Mouse (Mus musculus): ENCODE measurements around the gene Gm9732. TPM values are rescaled to one million over a fixed set of nuclear protein-coding genes. Genes with fewer than 3 reads are reported as not detected.
"Not testable (repeated sequence)": the region's sequence is repeated elsewhere in the genome, so short reads cannot be mapped to it uniquely, and the experiment has no call there.

The Gm9732 gene
- not detected for total RNA-seq (2021)
- long read RNA-seq: 0 reads

GRCm38 (mm10) chr14:43274986-43275511 is at the start of gene Gm9732:
Gene Gm9732, plus strand, starts transcription at chr14:43275036.
- peak in 1 of 2 experiments; percentile 29 for DNase-seq (ENCODE audit: low spot score in 2 of 2)

- DNase-seq (ENCODE audit: low spot score in 2 of 2): not testable (repeated sequence)
Observed at GRCm38 (mm10) chr14:43235204-43235603, 39.6 kb upstream of the Gm9732 start, which contains the start of gene Gm8122. Gene Gm8122, minus strand, starts transcription at chr14:43235304.

- DNase-seq (ENCODE audit: low spot score in 2 of 2): not testable (repeated sequence)
Observed at GRCm38 (mm10) chr14:43237769-43238168, 37.1 kb upstream of the Gm9732 start.

GRCm38 (mm10) chr14:43249611-43250170 is 25.1 kb upstream of the Gm9732 start:
- not testable (repeated sequence) for DNase-seq (ENCODE audit: low spot score in 2 of 2)

GRCm38 (mm10) chr14:43250549-43251253 is 24.1 kb upstream of the Gm9732 start:
- DNase-seq (ENCODE audit: low spot score in 2 of 2): not testable (repeated sequence)

GRCm38 (mm10) chr14:43256511-43256910 is 18.3 kb upstream of the Gm9732 start:
- not testable (repeated sequence) for DNase-seq (ENCODE audit: low spot score in 2 of 2)

GRCm38 (mm10) chr14:43258349-43258748 is 16.5 kb upstream of the Gm9732 start, which contains the start of gene Gm8126:
Gene Gm8126, plus strand, starts transcription at chr14:43258649.
- DNase-seq (ENCODE audit: low spot score in 2 of 2): not testable (repeated sequence)

GRCm38 (mm10) chr14:43263421-43263820 is 11.4 kb upstream of the Gm9732 start:
- DNase-seq (ENCODE audit: low spot score in 2 of 2): not testable (repeated sequence)

- peak in 1 of 2 experiments; percentile 21 for DNase-seq (ENCODE audit: low spot score in 2 of 2)
Observed at GRCm38 (mm10) chr14:43268521-43269084, 6.2 kb upstream of the Gm9732 start.

GRCm38 (mm10) chr14:43269211-43269610 is 5.6 kb upstream of the Gm9732 start:
- DNase-seq (ENCODE audit: low spot score in 2 of 2): not testable (repeated sequence)

- peak in 1 of 2 experiments; percentile 11 for DNase-seq (ENCODE audit: low spot score in 2 of 2)
Observed at GRCm38 (mm10) chr14:43273161-43273560, 1.7 kb upstream of the Gm9732 start.

GRCm38 (mm10) chr14:43275752-43276151 is 916 bp downstream of the Gm9732 start:
- peak in 1 of 2 experiments; percentile 26 for DNase-seq (ENCODE audit: low spot score in 2 of 2)

GRCm38 (mm10) chr14:43277468-43277867 is 2.6 kb downstream of the Gm9732 start:
- peak in 1 of 2 experiments; percentile 26 for DNase-seq (ENCODE audit: low spot score in 2 of 2)

GRCm38 (mm10) chr14:43278146-43278545 is 3.3 kb downstream of the Gm9732 start:
- DNase-seq (ENCODE audit: low spot score in 2 of 2): peak in 1 of 2 experiments; percentile 14

GRCm38 (mm10) chr14:43278681-43279080 is 3.8 kb downstream of the Gm9732 start:
- DNase-seq (ENCODE audit: low spot score in 2 of 2): peak in 1 of 2 experiments; percentile 23

GRCm38 (mm10) chr14:43293503-43293902 is 18.7 kb downstream of the Gm9732 start, which contains the start of gene Gm8127:
Gene Gm8127, minus strand, starts transcription at chr14:43293832.
- DNase-seq (ENCODE audit: low spot score in 2 of 2): not testable (repeated sequence)

GRCm38 (mm10) chr14:43319516-43319915 is 44.7 kb downstream of the Gm9732 start:
- not testable (repeated sequence) for DNase-seq (ENCODE audit: low spot score in 2 of 2)

- DNase-seq (ENCODE audit: low spot score in 2 of 2): not testable (repeated sequence)
Observed at GRCm38 (mm10) chr14:43328603-43329002, 53.8 kb downstream of the Gm9732 start.

- DNase-seq (ENCODE audit: low spot score in 2 of 2): not testable (repeated sequence)
Observed at GRCm38 (mm10) chr14:43331362-43331880, 56.6 kb downstream of the Gm9732 start.

GRCm38 (mm10) chr14:43337646-43338045 is 62.8 kb downstream of the Gm9732 start:
- not testable (repeated sequence) for DNase-seq (ENCODE audit: low spot score in 2 of 2)

GRCm38 (mm10) chr14:43347711-43348110 is 72.9 kb downstream of the Gm9732 start, which contains the start of gene 1700001F09Rik:
Gene 1700001F09Rik, minus strand, starts transcription at chr14:43347811.
- not testable (repeated sequence) for DNase-seq (ENCODE audit: low spot score in 2 of 2)

Data from layer of hippocampus, adult 18-20 months (tissue).